Mouse (Mus musculus) lung, embryonic 16.5 days (tissue): ENCODE data around the gene Tex22. TPM values are rescaled to one million over a fixed set of nuclear protein-coding genes. Genes with fewer than 3 reads are reported as not detected.

Experiments
- ATAC-seq: fragments of 200-750 bp; cut with Nextera tagmentation; 2 replicates; pipeline ENCODE4 v1.8.0; 2017; ENCODE audit warnings: low read depth, mild to moderate bottlenecking, moderate library complexity
- H3K27ac ChIP-seq: fragments of 300-500 bp; sonication (generic); 2 replicates; pipeline ENCODE4 v1.5.1; 2014; ENCODE audit warnings: mild to moderate bottlenecking, control low read depth, low read length
- H3K27me3 ChIP-seq: fragments of 300-500 bp; sonication (generic); 2 replicates; pipeline ENCODE4 v1.6.1; 2014; ENCODE audit warnings: low read depth, low read length, mixed read lengths; ENCODE audit not compliant: control insufficient read depth, insufficient read depth
- H3K36me3 ChIP-seq: fragments of 300-500 bp; sonication (generic); 2 replicates; pipeline ENCODE4 v1.6.1; 2014; ENCODE audit warnings: low read length; ENCODE audit not compliant: control insufficient read depth, insufficient read depth
- H3K4me1 ChIP-seq: fragments of 300-500 bp; sonication (generic); replicated peaks from 2 replicates; pipeline ENCODE4 v1.6.1; 2014; ENCODE audit warnings: low read length, mixed read lengths; ENCODE audit not compliant: control insufficient read depth, insufficient read depth
- H3K4me2 ChIP-seq: fragments of 300-500 bp; sonication (generic); 2 replicates; pipeline ENCODE4 v1.6.1; 2014; ENCODE audit warnings: low read depth, low read length, control low read depth
- H3K4me3 ChIP-seq: fragments of 300-500 bp; sonication (generic); 2 replicates; pipeline ENCODE4 v1.5.1; 2014; ENCODE audit warnings: mild to moderate bottlenecking, low read length, control low read depth
- H3K9ac ChIP-seq: fragments of 300-500 bp; sonication (generic); 2 replicates; pipeline ENCODE4 v1.6.1; 2014; ENCODE audit warnings: low read length, control low read depth
- H3K9me3 ChIP-seq: fragments of 300-500 bp; sonication (generic); 2 replicates; pipeline ENCODE4 v1.6.1; 2016; ENCODE audit warnings: low read length; ENCODE audit not compliant: control insufficient read depth
- WGBS: fragments of 180-500 bp; shearing (Covaris S2); extraction: QIAGEN DNeasy Blood & Tissue Kit; methylation state at CpG from one replicate; pipeline ENCODE4 v1.1.7; 2014; 5-methylcytosine and 5-hydroxymethylcytosine counted together
- microRNA-seq: library from miRNA; unstranded; fragments of <30 nt; microRNA quantifications from one replicate; pipeline ENCODE4, GENCODE M21; 2016
- polyA plus RNA-seq: library from polyadenylated mRNA; unstranded; fragments of >200 nt; fragmentation: Nextera tagmentation; extraction: Ambion mirVana; gene quantifications from 2 replicates; pipeline ENCODE4 v1.2.1, GENCODE M21; 2015

Gene Tex22
- polyA plus RNA-seq, 1 experiment from 2014 or later: 0.15 TPM

GRCm38 (mm10) chr12:113138291-113138690, 64.0 kb downstream of the Tex22 start:
- peaks cover 43% of the 10 kb centered on the region for H3K4me1 ChIP-seq
- no peaks in the 10 kb centered on the region for H3K27me3 ChIP-seq
- peaks cover 40% of the 10 kb centered on the region for H3K36me3 ChIP-seq
- H3K4me2 ChIP-seq: no peak overlapping the region
- no peak overlapping the region for H3K9ac ChIP-seq
- ATAC-seq: no peak
- no peak overlapping the region for H3K4me3 ChIP-seq
- H3K27ac ChIP-seq: peak overlapping the region; percentile 92
- no peaks in the 10 kb centered on the region for H3K9me3 ChIP-seq
- 74% methylated on average over 6 of the region's 6 CpGs for WGBS

Small RNA genes lying within 50 kb of the gene (microRNA-seq; reads per million reads assigned to microRNA genes)
- gene Gm44471: not detected

Other genes starting within 250 kb of the Tex22 start
- 105 and 108 TPM in 2 replicates for gene Cdca4, start 245.1 kb upstream of the Tex22 start, polyA plus RNA-seq
- gene Gpr132, start 206.3 kb upstream of the Tex22 start, polyA plus RNA-seq: 0.15 and 0.73 TPM in 2 replicates
- gene Jag2, start 144.7 kb upstream of the Tex22 start, polyA plus RNA-seq: 5.6 and 6.5 TPM in 2 replicates
- gene Nudt14, start 132.4 kb upstream of the Tex22 start, polyA plus RNA-seq: 109 and 121 TPM in 2 replicates
- 23.8 and 26.2 TPM in 2 replicates for gene Btbd6, start 98.0 kb upstream of the Tex22 start, polyA plus RNA-seq
- gene Brf1, start 73.8 kb upstream of the Tex22 start, polyA plus RNA-seq: 55.5 TPM in 2 replicates
- gene Pacs2, start 60.0 kb upstream of the Tex22 start, polyA plus RNA-seq: 10.5 and 12.2 TPM in 2 replicates
- gene Mta1, start 23.8 kb downstream of the Tex22 start, polyA plus RNA-seq: 11.2 and 12.2 TPM in 2 replicates
- gene Crip2, start 65.7 kb downstream of the Tex22 start, polyA plus RNA-seq: 550 and 593 TPM in 2 replicates
- 565 and 642 TPM in 2 replicates for gene Crip1, start 71.8 kb downstream of the Tex22 start, polyA plus RNA-seq
- 31.4 and 34.5 TPM in 2 replicates for gene Tedc1, start 81.9 kb downstream of the Tex22 start, polyA plus RNA-seq
- 4.7 and 5.8 TPM in 2 replicates for gene Tmem121, start 111.4 kb downstream of the Tex22 start, polyA plus RNA-seq